Mouse (Mus musculus) hindlimb bud, embryonic 11.5 days (tissue): ENCODE measurements at regions not wholly inside any gene's neighbourhood (a gene's known extent, or its start where the extent isn't known, plus 50 kb on each side); places are given as distances from the start of the nearest gene placed in this dataset.

Experiments used
- DNase-seq: peaks from one replicate; pipeline ENCODE4 v3.0.0-alpha.2; 2012; ENCODE audit warnings: low read depth, low spot score; ENCODE audit errors: extremely low spot score

GRCm38 (mm10) chrX:10647332-10647731, 67.5 kb upstream of the Mid1ip1 start:
- DNase-seq: no peak

DNA sequence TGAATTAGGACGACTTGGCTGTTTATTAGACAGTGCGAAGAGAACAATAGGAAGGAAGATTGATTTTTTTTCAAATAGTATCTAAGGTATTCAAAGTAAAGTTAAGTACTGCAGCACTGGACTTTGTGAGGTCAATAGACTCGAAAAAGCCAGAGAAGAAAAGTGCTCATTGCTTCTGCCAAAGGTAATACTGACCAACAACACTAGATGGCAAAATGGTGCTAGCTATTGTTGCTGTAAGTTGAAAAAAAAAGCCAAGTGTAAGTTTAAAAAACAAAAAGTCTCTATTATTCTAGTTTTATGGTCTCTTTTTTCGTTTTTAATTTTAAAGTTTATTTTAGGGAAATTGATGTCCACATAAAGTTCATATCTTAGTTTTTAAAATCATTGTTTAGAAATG, 63.9 kb upstream of the Mid1ip1 start:
- DNase-seq: peak; percentile 24
